Comparison of ENCODE assay signal across 8 mouse cellular contexts in the genomic region with DNA sequence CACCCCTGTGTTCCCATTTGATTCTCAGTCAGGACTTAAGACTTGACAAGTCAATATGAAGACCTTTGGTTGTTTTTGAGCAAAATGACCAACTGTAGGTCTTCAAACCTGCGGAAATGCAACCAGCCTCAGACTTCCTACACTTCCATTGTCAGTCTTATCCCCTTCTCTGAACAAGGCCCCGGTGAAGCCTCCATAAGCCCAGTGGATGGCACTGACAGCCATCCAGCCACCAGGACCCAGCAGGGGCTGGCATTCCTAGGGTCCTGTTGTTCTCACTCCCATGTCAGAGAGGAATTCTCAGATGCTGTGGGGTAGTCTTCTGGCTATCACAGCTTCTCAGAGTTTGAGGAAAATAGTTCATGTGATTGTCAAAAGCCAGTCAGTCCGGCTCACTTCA. TPM values are rescaled to one million over a fixed set of nuclear protein-coding genes. Genes with fewer than 3 reads are reported as not detected.
DNase-seq lines count a peak whose midpoint lies in the region; ATAC-seq and TF ChIP-seq lines count a peak whose summit lies in the region.

No protein-coding gene starts in this region.

- no peaks in the 10 kb centered on the region for H3K27me3 ChIP-seq in heart, embryonic 16.5 days (ENCODE audit: control insufficient read depth, insufficient read depth, low read length)
- no peaks in the 10 kb centered on the region for H3K27me3 ChIP-seq in MEL (ENCODE audit: control insufficient read depth in 1 of 2, insufficient read depth in 2 of 2, low read length in 2 of 2)
- H3K27me3 ChIP-seq in forebrain, embryonic 15.5 days: no peaks in the 10 kb centered on the region

- H3K4me1 ChIP-seq in heart, embryonic 16.5 days (ENCODE audit: control insufficient read depth, insufficient read depth, low read length): peaks cover 14% of the 10 kb centered on the region
- peaks cover 7 to 17% of the 10 kb centered on the region in 2 experiments for H3K4me1 ChIP-seq in MEL (ENCODE audit: control insufficient read depth in 1 of 2, insufficient read depth in 2 of 2, low read length in 2 of 2)
- peaks cover 21% of the 10 kb centered on the region for H3K4me1 ChIP-seq in forebrain, embryonic 15.5 days

- peak overlapping the region; percentile 97 for H3K9ac ChIP-seq in heart, embryonic 16.5 days (ENCODE audit: low read length)
- peak overlapping the region; percentile 99 for H3K9ac ChIP-seq in MEL (ENCODE audit: control insufficient read depth, low read depth, low read length, poor library complexity, severe bottlenecking)
- peak overlapping the region; percentile 99 for H3K9ac ChIP-seq in forebrain, embryonic 15.5 days (replicated peaks)

- TF ChIP-seq POLR2A in MEL (IDR thresholded peaks at IDR 0.05; ENCODE audit: control insufficient read depth in 1 of 2, insufficient read depth in 1 of 2, low read depth in 1 of 2, low read length in 2 of 2, poor library complexity in 1 of 2): no peak

- peaks cover 12% of the 10 kb centered on the region for H3K79me2 ChIP-seq in MEL (ENCODE audit: control insufficient read depth, insufficient read depth, low read length, poor library complexity)
- peaks cover 35% of the 10 kb centered on the region; the same call in 1 of the 2 replicates for H3K79me2 ChIP-seq in macrophage (ENCODE audit: inconsistent target)

- no peaks in the 10 kb centered on the region for H3K9me3 ChIP-seq in heart, embryonic 16.5 days (replicated peaks; ENCODE audit: control insufficient read depth, low read length)
- no peaks in the 10 kb centered on the region for H3K9me3 ChIP-seq in MEL (replicated peaks; ENCODE audit: insufficient read depth, low read length)
- H3K9me3 ChIP-seq in forebrain, embryonic 15.5 days: no peaks in the 10 kb centered on the region

- TF ChIP-seq RAD21 in MEL (IDR thresholded peaks at IDR 0.05; ENCODE audit: low read depth, low read length): no peak

- H3K36me3 ChIP-seq in heart, embryonic 16.5 days (ENCODE audit: control insufficient read depth, insufficient read depth): peaks cover 29% of the 10 kb centered on the region
- peaks cover 0 to 16% of the 10 kb centered on the region in 2 experiments; a peak in 2 of 4 replicates for H3K36me3 ChIP-seq in MEL (ENCODE audit: control insufficient read depth in 1 of 2, insufficient read depth in 2 of 2, low read length in 2 of 2)
- H3K36me3 ChIP-seq in forebrain, embryonic 15.5 days: peaks cover 32% of the 10 kb centered on the region
- H3K36me3 ChIP-seq in macrophage (ENCODE audit: inconsistent target): peaks cover 21% of the 10 kb centered on the region

- peak overlapping the region; percentile 90 for H3K4me3 ChIP-seq in heart, embryonic 16.5 days (ENCODE audit: low read length)
- peak overlapping the region; percentile 99 to 100 for H3K4me3 ChIP-seq in MEL (ENCODE audit: control insufficient read depth in 1 of 2, insufficient read depth in 1 of 2, low read depth in 2 of 2, low read length in 2 of 2)
- H3K4me3 ChIP-seq in forebrain, embryonic 15.5 days: peak overlapping the region; percentile 100
- peak overlapping the region; percentile 71 for H3K4me3 ChIP-seq in macrophage (ENCODE audit: inconsistent target)

- peak overlapping the region; percentile 97; the same call in 1 of the 2 replicates for H3K27ac ChIP-seq in heart, embryonic 16.5 days (ENCODE audit: low read length)
- H3K27ac ChIP-seq in MEL (ENCODE audit: control insufficient read depth, low read depth, low read length) (no peak overlapping the region), macrophage (peak overlapping the region; percentile 59)
- H3K27ac ChIP-seq in forebrain, embryonic 15.5 days (replicated peaks): peak overlapping the region; percentile 98

- intact Hi-C loops in heart, postnatal 36 days (cut with DNase I): loop anchor here (2.0 to 5.0 kb wide), 2 partner anchors 169 to 208 kb away; partner anchors contain the start of genes Zfp746 and Zfp777

- peak overlapping the region; percentile 97 for H3K4me2 ChIP-seq in heart, embryonic 16.5 days (ENCODE audit: low read depth, low read length)
- H3K4me2 ChIP-seq in forebrain, embryonic 15.5 days (replicated peaks): peak overlapping the region; percentile 78

- no peak for TF ChIP-seq EP300 in MEL (IDR thresholded peaks at IDR 0.05; ENCODE audit: low read depth in 1 of 2, low read length in 2 of 2)

- no peak for ATAC-seq in heart, embryonic 16.5 days (replicated peaks; ENCODE audit: extremely low read depth, insufficient read depth, low FRiP score)
- no peak for ATAC-seq in forebrain, embryonic 15.5 days (replicated peaks)

- WGBS in heart, embryonic 16.5 days: 44% methylated on average over 3 of the region's 3 CpGs
- 50% methylated on average over 3 of the region's 3 CpGs for WGBS in forebrain, embryonic 15.5 days
- WGBS in macrophage (ENCODE audit: missing documents): 45% methylated on average over 3 of the region's 3 CpGs

- DNase-seq in heart, postnatal 36 days: no peak
- DNase-seq in MEL (ENCODE audit: low read depth, low spot score): no peak
- DNase-seq in gastrocnemius, adult 8-10 months (ENCODE audit: low spot score in 2 of 2): no peak
- DNase-seq in right cerebral cortex, postnatal 36 days (ENCODE audit: low spot score in 2 of 2): no peak
- no peak for DNase-seq in right cerebral cortex, postnatal 14 days

- TF ChIP-seq CTCF in MEL (IDR thresholded peaks at IDR 0.05 in 2 of 3, conservative IDR thresholded peaks at IDR 0.05 in 1 of 3; ENCODE audit: control insufficient read depth in 1 of 3, insufficient read depth in 1 of 3, low read depth in 2 of 3, low read length in 3 of 3, poor library complexity in 1 of 3, severe bottlenecking in 1 of 3): no peak

TF ChIP-seq in MEL, 35 proteins besides CTCF, POLR2A, EP300 and RAD21 (continues in another document):
- TF ChIP-seq TAL1 (IDR thresholded peaks at IDR 0.05; ENCODE audit: low read length) (no peak), TBP (IDR thresholded peaks at IDR 0.05; ENCODE audit: low read depth, low read length) (no peak)

RNA-seq across cellular contexts. Expression of gene Zfp282, which starts 1.6 kb away (rescaled TPM):
- polyA plus RNA-seq in heart, embryonic 16.5 days (2015; fragmentation: Nextera tagmentation; extraction: Ambion mirVana): 9.3 and 9.5 TPM in 2 replicates
- 1 to 10 TPM; 6.0 to 6.1 TPM for total RNA-seq in heart, postnatal 36 days (2021)
- total RNA-seq in MEL (2012; rRNA removed): 8.2 and 8.5 TPM in 2 replicates
- polyA plus RNA-seq in MEL (2012; ENCODE audit: insufficient read depth in 1 of 2, insufficient read length in 2 of 2, low read depth in 1 of 2, low replicate concordance in 2 of 2, missing spikeins in 1 of 2) (10 to 100 TPM in 1 of 2 experiments, not detected in 1; 13.8 TPM), macrophage (2018) (5.5 to 7.3 TPM (median 6.7 TPM) in 3 replicates)
- 27.7 TPM in 2 replicates for polyA plus RNA-seq in forebrain, embryonic 15.5 days (2015; fragmentation: Nextera tagmentation; extraction: Ambion mirVana)
- 10 to 100 TPM in 20 of 26 experiments, 1 to 10 TPM in 6; 5.7 to 45.6 (median 21.2) TPM for total RNA-seq in macrophage (2018; cell fraction: chromatin; rRNA removed)
- total RNA-seq in macrophage (2018; cell fraction: cytosol; rRNA removed): 10 to 100 TPM in 1 of 26 experiments, 1 to 10 TPM in 25; 1.9 to 10.4 (median 7.0) TPM
- 10 to 100 TPM in 15 of 26 experiments, 1 to 10 TPM in 11; 4.3 to 26.4 (median 11.0) TPM for total RNA-seq in macrophage (2018; cell fraction: nucleus; rRNA removed)
- 1 to 10 TPM; 4.7 to 5.9 (median 4.9) TPM for total RNA-seq in gastrocnemius, adult 8-10 months (2022)

RNA-seq across cellular contexts. Expression of gene Zfp212, which starts 41.7 kb away (rescaled TPM):
- 10.3 and 10.9 TPM in 2 replicates for polyA plus RNA-seq in heart, embryonic 16.5 days (2015; fragmentation: Nextera tagmentation; extraction: Ambion mirVana)
- 1 to 10 TPM; 8.7 to 9.4 TPM for total RNA-seq in heart, postnatal 36 days (2021)
- total RNA-seq in MEL (2012; rRNA removed): 7.1 and 7.4 TPM in 2 replicates
- polyA plus RNA-seq in MEL (2012; ENCODE audit: insufficient read depth in 1 of 2, insufficient read length in 2 of 2, low read depth in 1 of 2, low replicate concordance in 2 of 2, missing spikeins in 1 of 2) (10 to 100 TPM in 1 of 2 experiments, not detected in 1; 17.5 TPM), macrophage (2018) (5.3 to 8.4 TPM (median 5.9 TPM) in 3 replicates)
- 22.1 and 24.6 TPM in 2 replicates for polyA plus RNA-seq in forebrain, embryonic 15.5 days (2015; fragmentation: Nextera tagmentation; extraction: Ambion mirVana)
- 10 to 100 TPM in 18 of 26 experiments, 1 to 10 TPM in 8; 3.4 to 20.2 (median 13.9) TPM for total RNA-seq in macrophage (2018; cell fraction: chromatin; rRNA removed)
- 10 to 100 TPM in 1 of 26 experiments, 1 to 10 TPM in 25; 3.5 to 11.1 (median 7.1) TPM for total RNA-seq in macrophage (2018; cell fraction: cytosol; rRNA removed)
- total RNA-seq in macrophage (2018; cell fraction: nucleus; rRNA removed): 10 to 100 TPM in 15 of 26 experiments, 1 to 10 TPM in 11; 6.6 to 18.5 (median 10.6) TPM
- total RNA-seq in gastrocnemius, adult 8-10 months (2022): 10 to 100 TPM in 1 of 4 experiments, 1 to 10 TPM in 3; 7.0 to 10.2 (median 9.1) TPM

RNA-seq across cellular contexts. Expression of gene Zfp398, which starts 43.1 kb away (rescaled TPM):
- 4.7 and 4.9 TPM in 2 replicates for polyA plus RNA-seq in heart, embryonic 16.5 days (2015; fragmentation: Nextera tagmentation; extraction: Ambion mirVana)
- 1 to 10 TPM; 5.6 to 8.0 TPM for total RNA-seq in heart, postnatal 36 days (2021)
- 4.2 and 4.7 TPM in 2 replicates for total RNA-seq in MEL (2012; rRNA removed)
- polyA plus RNA-seq in MEL (2012; ENCODE audit: insufficient read depth in 1 of 2, insufficient read length in 2 of 2, low read depth in 1 of 2, low replicate concordance in 2 of 2, missing spikeins in 1 of 2) (1 to 10 TPM in 1 of 2 experiments, not detected in 1; 9.5 TPM), macrophage (2018) (3.7 to 4.5 TPM (median 4.4 TPM) in 3 replicates)
- polyA plus RNA-seq in forebrain, embryonic 15.5 days (2015; fragmentation: Nextera tagmentation; extraction: Ambion mirVana): 16.5 and 17.5 TPM in 2 replicates
- total RNA-seq in macrophage (2018; cell fraction: chromatin; rRNA removed): 10 to 100 TPM in 21 of 26 experiments, 1 to 10 TPM in 5; 4.7 to 66.4 (median 22.5) TPM
- 1 to 10 TPM in 24 of 26 experiments, under 1 TPM in 2; 0.91 to 8.0 (median 4.6) TPM for total RNA-seq in macrophage (2018; cell fraction: cytosol; rRNA removed)
- total RNA-seq in macrophage (2018; cell fraction: nucleus; rRNA removed): 10 to 100 TPM in 17 of 26 experiments, 1 to 10 TPM in 9; 2.4 to 48.1 (median 12.6) TPM
- total RNA-seq in gastrocnemius, adult 8-10 months (2022): 1 to 10 TPM; 5.2 to 6.9 (median 6.2) TPM

RNA-seq across cellular contexts. Expression of gene Zfp786, which starts 47.9 kb away (rescaled TPM):
- 1.5 and 1.7 TPM in 2 replicates for polyA plus RNA-seq in heart, embryonic 16.5 days (2015; fragmentation: Nextera tagmentation; extraction: Ambion mirVana)
- under 1 TPM; 0.68 to 0.72 TPM for total RNA-seq in heart, postnatal 36 days (2021)
- total RNA-seq in MEL (2012; rRNA removed): 1.2 and 2.0 TPM in 2 replicates
- polyA plus RNA-seq in MEL (2012; ENCODE audit: insufficient read depth in 1 of 2, insufficient read length in 2 of 2, low read depth in 1 of 2, low replicate concordance in 2 of 2, missing spikeins in 1 of 2) (1 to 10 TPM in 1 of 2 experiments, not detected in 1; 1.3 TPM), macrophage (2018) (0.09 to 0.28 TPM in 2 of 3 replicates, not detected in the other)
- 17.3 and 18.5 TPM in 2 replicates for polyA plus RNA-seq in forebrain, embryonic 15.5 days (2015; fragmentation: Nextera tagmentation; extraction: Ambion mirVana)
- total RNA-seq in macrophage (2018; cell fraction: chromatin; rRNA removed): 1 to 10 TPM in 2 of 26 experiments, under 1 TPM in 10, not detected in 14; 0.22 to 2.0 (median 0.58) TPM
- total RNA-seq in macrophage (2018; cell fraction: cytosol; rRNA removed): under 1 TPM in 16 of 26 experiments, not detected in 10; 0.03 to 0.24 (median 0.10) TPM
- total RNA-seq in macrophage (2018; cell fraction: nucleus; rRNA removed): 1 to 10 TPM in 1 of 26 experiments, under 1 TPM in 6, not detected in 19; 0.18 to 1.9 (median 0.40) TPM
- total RNA-seq in gastrocnemius, adult 8-10 months (2022): 1 to 10 TPM in 1 of 4 experiments, under 1 TPM in 3; 0.65 to 1.8 (median 0.85) TPM
